Mouse (Mus musculus): ENCODE measurements around the gene Robo3. TPM values are rescaled to one million over a fixed set of nuclear protein-coding genes. Genes with fewer than 3 reads are reported as not detected.

Robo3 gene
- not detected in 2 replicates for polyA plus RNA-seq (2015; fragmentation: Nextera tagmentation; extraction: Ambion mirVana)

DNA sequence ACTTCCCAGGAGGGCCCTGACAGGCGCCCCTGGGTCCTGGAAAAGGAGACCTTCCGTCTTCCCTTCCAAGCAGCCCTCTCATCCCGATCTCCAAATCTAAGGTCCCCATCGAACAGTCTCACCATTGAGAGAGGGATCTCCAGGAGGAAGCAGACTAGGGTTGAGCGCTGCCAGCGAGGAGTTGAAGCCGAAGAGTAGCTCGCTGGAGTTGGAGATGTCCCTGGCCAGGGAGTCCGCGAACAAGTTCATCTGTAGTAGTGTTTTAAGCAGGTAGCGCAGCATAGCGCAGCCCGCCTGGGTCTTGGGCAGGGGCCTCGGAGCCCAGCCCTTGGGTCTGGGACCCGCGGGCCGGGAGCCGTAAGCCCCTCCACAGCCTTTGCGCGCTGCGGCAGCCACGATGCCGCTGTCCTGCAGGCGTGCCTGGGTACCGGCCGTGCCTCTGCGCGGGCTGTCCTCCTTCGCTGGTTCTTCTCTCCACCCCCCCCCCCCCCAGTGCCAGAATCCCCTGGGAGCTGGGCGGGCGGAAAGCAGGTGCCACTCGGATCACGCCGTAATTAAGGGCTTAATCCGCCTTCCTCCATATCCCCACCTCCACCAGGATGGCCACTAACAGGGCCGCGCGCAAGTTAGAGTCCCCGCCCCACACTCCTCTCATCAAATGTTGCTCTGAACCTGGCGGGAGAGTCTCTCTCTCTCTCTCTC lies at the start of gene Robo3:
TSS of gene Robo3 (minus strand) at position 527 of the 702 bp plus-strand sequence.

GRCm38 (mm10) chr9:37401802-37402201 lies 31.2 kb downstream of the Robo3 start, which contains the start of gene Robo4:
TSS of gene Robo4 (plus strand) at chr9:37401897.

GRCm38 (mm10) chr9:37367301-37368080 lies 65.6 kb downstream of the Robo3 start, which contains the start of gene Hepacam:
TSS of gene Hepacam (plus strand) at chr9:37367351.

Other genes with a start within 250 kb of the Robo3 start
- 6.9 and 7.4 TPM in 2 replicates for gene Tmem218, start 225.0 kb downstream of the Robo3 start, polyA plus RNA-seq (2015; fragmentation: Nextera tagmentation; extraction: Ambion mirVana)
- 1.8 and 2.6 TPM in 2 replicates for gene Slc37a2, start 177.5 kb downstream of the Robo3 start, polyA plus RNA-seq (2015; fragmentation: Nextera tagmentation; extraction: Ambion mirVana)
- 2.4 and 2.5 TPM in 2 replicates for gene Ccdc15, start 84.8 kb downstream of the Robo3 start, polyA plus RNA-seq (2015; fragmentation: Nextera tagmentation; extraction: Ambion mirVana)
- 0.04 and 0.06 TPM in 2 replicates for gene Hepacam, start 65.9 kb downstream of the Robo3 start, polyA plus RNA-seq (2015; fragmentation: Nextera tagmentation; extraction: Ambion mirVana)
- gene Robo4, start 31.3 kb downstream of the Robo3 start, polyA plus RNA-seq (2015; fragmentation: Nextera tagmentation; extraction: Ambion mirVana) = 5.7 and 7.4 TPM in 2 replicates
- 6.8 and 7.4 TPM in 2 replicates for gene Msantd2, start 56.1 kb upstream of the Robo3 start, polyA plus RNA-seq (2015; fragmentation: Nextera tagmentation; extraction: Ambion mirVana)
- gene Esam, start 94.8 kb upstream of the Robo3 start, polyA plus RNA-seq (2015; fragmentation: Nextera tagmentation; extraction: Ambion mirVana) = 28.9 and 34.3 TPM in 2 replicates
- gene Vsig2, start 106.0 kb upstream of the Robo3 start, polyA plus RNA-seq (2015; fragmentation: Nextera tagmentation; extraction: Ambion mirVana) = 94.0 and 94.3 TPM in 2 replicates
- 1.6 and 3.7 TPM in 2 replicates for gene Nrgn, start 119.7 kb upstream of the Robo3 start, polyA plus RNA-seq (2015; fragmentation: Nextera tagmentation; extraction: Ambion mirVana)
- gene Siae, start 122.5 kb upstream of the Robo3 start, polyA plus RNA-seq (2015; fragmentation: Nextera tagmentation; extraction: Ambion mirVana) = 5.3 and 6.4 TPM in 2 replicates
- gene Spa17, start 180.5 kb upstream of the Robo3 start, polyA plus RNA-seq (2015; fragmentation: Nextera tagmentation; extraction: Ambion mirVana) = 3.1 and 3.4 TPM in 2 replicates
- 133 and 144 TPM in 2 replicates for gene Tbrg1, start 224.1 kb upstream of the Robo3 start, polyA plus RNA-seq (2015; fragmentation: Nextera tagmentation; extraction: Ambion mirVana)
- 0.10 TPM in 1 of 2 replicates, not detected in the other for gene Panx3, start 236.0 kb upstream of the Robo3 start, polyA plus RNA-seq (2015; fragmentation: Nextera tagmentation; extraction: Ambion mirVana)

Measured in urinary bladder, postnatal 0 days (tissue).